Mouse (Mus musculus) CH12.LX (cell line): Measurements from ENCODE around the gene St6gal1. TPM values are rescaled to one million over a fixed set of nuclear protein-coding genes. Genes with fewer than 3 reads are reported as not detected.

Source experiments
- DNase-seq: peaks from one replicate; pipeline ENCODE4 v3.0.0-alpha.2; 2013; ENCODE audit errors: extremely low read depth
- H3K27ac ChIP-seq: 2 replicates; pipeline ENCODE4 v1.5.1; 2012; ENCODE audit warnings: low read depth, mild to moderate bottlenecking, control low read depth, moderate library complexity; ENCODE audit not compliant: insufficient read depth
- H3K27me3 ChIP-seq: replicated peaks from 2 replicates; pipeline ENCODE3; 2012; ENCODE audit warnings: inconsistent platforms
- H3K36me3 ChIP-seq, 2 experiments: replicated peaks in 1 of 2; 2 replicates each; pipeline versions ENCODE3 to v1.6.1; 2012; ENCODE audit warnings: inconsistent platforms in 1 of 2, low read length in 1 of 2, mild to moderate bottlenecking in 1 of 2, mixed read lengths in 1 of 2, moderate library complexity in 1 of 2; ENCODE audit not compliant: control insufficient read depth in 1 of 2, insufficient read depth in 1 of 2
- H3K4me1 ChIP-seq, 2 experiments: 2 replicates each; pipeline ENCODE4 v1.6.1; 2012; ENCODE audit warnings: inconsistent platforms in 1 of 2, moderate library complexity in 1 of 2; ENCODE audit not compliant: insufficient read depth in 2 of 2, control insufficient read depth in 1 of 2
- H3K4me2 ChIP-seq: 2 replicates; pipeline ENCODE4 v1.6.1; 2012; ENCODE audit warnings: low read depth, mild to moderate bottlenecking, control low read depth; ENCODE audit not compliant: poor library complexity, insufficient read depth, severe bottlenecking
- H3K4me3 ChIP-seq, 3 experiments: fragments of 150-350 bp in 1 of 3; sonication (generic) in 1 of 3; replicated peaks in 1 of 3; 2 replicates each; pipeline versions ENCODE3 to v1.5.1; 2011 to 2012; ENCODE audit warnings: low read depth in 2 of 3, low read length in 2 of 3, mild to moderate bottlenecking in 2 of 3, moderate library complexity in 2 of 3, control low read depth in 1 of 3, improper control_type of control experiment in 1 of 3, inconsistent platforms in 1 of 3, mixed read lengths in 1 of 3; ENCODE audit not compliant: poor library complexity in 1 of 3
- H3K79me2 ChIP-seq: replicated peaks from 2 replicates; pipeline ENCODE4 v1.6.1; 2012; ENCODE audit warnings: mild to moderate bottlenecking, moderate library complexity; ENCODE audit not compliant: control insufficient read depth, poor library complexity, insufficient read depth, severe bottlenecking; ENCODE audit errors: extremely low read depth
- H3K9ac ChIP-seq: 2 replicates; pipeline ENCODE4 v1.6.1; 2012; ENCODE audit warnings: low read depth, mild to moderate bottlenecking, control low read depth, moderate library complexity; ENCODE audit not compliant: insufficient read depth
- H3K9me3 ChIP-seq: replicated peaks from 2 replicates; pipeline ENCODE3; 2012; ENCODE audit warnings: low read length, inconsistent platforms, mixed read lengths
- BHLHE40 ChIP-seq: IDR thresholded peaks from 2 replicates; pipeline ENCODE4 v1.6.1; 2011; ENCODE audit warnings: mild to moderate bottlenecking, low read depth, low read length, improper control_type of control experiment
- CHD1 ChIP-seq: IDR thresholded peaks from 2 replicates; pipeline ENCODE4 v1.6.1; 2012; ENCODE audit warnings: low read depth, low read length, improper control_type of control experiment, inconsistent platforms
- CHD2 ChIP-seq: IDR thresholded peaks from 2 replicates; pipeline ENCODE4 v1.6.1; 2011; ENCODE audit warnings: low read length, improper control_type of control experiment
- CTCF ChIP-seq, 2 experiments: IDR thresholded peaks in 1 of 2; conservative IDR thresholded peaks in 1 of 2; 2 replicates each; pipeline ENCODE4 v1.5.1; 2011 to 2012; ENCODE audit warnings: low read depth in 2 of 2, low read length in 2 of 2, improper control_type of control experiment in 1 of 2, inconsistent platforms in 1 of 2, mild to moderate bottlenecking in 1 of 2, moderate library complexity in 1 of 2
- E2F4 ChIP-seq: IDR thresholded peaks from 2 replicates; pipeline ENCODE4 v1.6.1; 2011; ENCODE audit warnings: low read depth, low read length, improper control_type of control experiment; ENCODE audit not compliant: insufficient replicate concordance
- ELF1 ChIP-seq: IDR thresholded peaks from 2 replicates; pipeline ENCODE4 v1.6.1; 2014; ENCODE audit warnings: low read depth, mild to moderate bottlenecking, inconsistent platforms, low read length, improper control_type of control experiment
- EP300 ChIP-seq: IDR thresholded peaks from 2 replicates; pipeline ENCODE4 v1.6.1; 2011; ENCODE audit warnings: low read length, improper control_type of control experiment
- ETS1 ChIP-seq: conservative IDR thresholded peaks from 2 replicates; pipeline ENCODE4 v1.6.1; 2012; ENCODE audit warnings: low read depth, mild to moderate bottlenecking, inconsistent platforms, low read length, improper control_type of control experiment, moderate library complexity
- GABPA ChIP-seq: IDR thresholded peaks from 2 replicates; pipeline ENCODE4 v1.6.1; 2012; ENCODE audit warnings: low read depth, low read length, improper control_type of control experiment, inconsistent platforms; ENCODE audit not compliant: insufficient replicate concordance
- HCFC1 ChIP-seq: IDR thresholded peaks from 2 replicates; pipeline ENCODE4 v1.6.1; 2012; ENCODE audit warnings: low read depth, mild to moderate bottlenecking, inconsistent platforms, low read length, improper control_type of control experiment
- IRF4 ChIP-seq: IDR thresholded peaks from 2 replicates; pipeline ENCODE4 v1.6.1; 2014; ENCODE audit warnings: low read depth, mild to moderate bottlenecking, inconsistent platforms, low read length, improper control_type of control experiment
- JUN ChIP-seq: IDR thresholded peaks from 2 replicates; pipeline ENCODE4 v1.6.1; 2011; ENCODE audit warnings: low read depth, mild to moderate bottlenecking, low read length, improper control_type of control experiment, moderate library complexity; ENCODE audit not compliant: insufficient read depth
- JUND ChIP-seq: conservative IDR thresholded peaks from 2 replicates; pipeline ENCODE4 v1.6.1; 2011; ENCODE audit warnings: low read depth, low read length, improper control_type of control experiment
- KAT2A ChIP-seq: IDR thresholded peaks from 2 replicates; pipeline ENCODE4 v1.6.1; 2012; ENCODE audit warnings: low read length, improper control_type of control experiment, inconsistent platforms; ENCODE audit not compliant: insufficient replicate concordance
- MAFK ChIP-seq: IDR thresholded peaks from 2 replicates; pipeline ENCODE4 v1.6.1; 2011; ENCODE audit warnings: low read length, improper control_type of control experiment; ENCODE audit not compliant: insufficient replicate concordance
- MAX ChIP-seq: IDR thresholded peaks from 2 replicates; pipeline ENCODE4 v1.6.1; 2011; ENCODE audit warnings: low read length, improper control_type of control experiment
- MAZ ChIP-seq: IDR thresholded peaks from 2 replicates; pipeline ENCODE4 v1.6.1; 2012; ENCODE audit warnings: low read depth, mild to moderate bottlenecking, inconsistent platforms, low read length, improper control_type of control experiment, moderate library complexity
- MEF2A ChIP-seq: IDR thresholded peaks from 2 replicates; pipeline ENCODE4 v1.6.1; 2014; ENCODE audit warnings: low read depth, mild to moderate bottlenecking, inconsistent platforms, low read length, improper control_type of control experiment, borderline replicate concordance
- MXI1 ChIP-seq: IDR thresholded peaks from 2 replicates; pipeline ENCODE4 v1.6.1; 2011; ENCODE audit warnings: mild to moderate bottlenecking, low read depth, low read length, improper control_type of control experiment
- MYC ChIP-seq: IDR thresholded peaks from 2 replicates; pipeline ENCODE4 v1.6.1; 2011; ENCODE audit warnings: low read depth, mild to moderate bottlenecking, improper control_type of control experiment, low read length
- NELFE ChIP-seq: IDR thresholded peaks from 2 replicates; pipeline ENCODE4 v1.6.1; 2011; ENCODE audit warnings: low read depth, low read length, improper control_type of control experiment
- NRF1 ChIP-seq: IDR thresholded peaks from 2 replicates; pipeline ENCODE4 v1.6.1; 2014; ENCODE audit warnings: low read depth, mild to moderate bottlenecking, inconsistent platforms, low read length, improper control_type of control experiment, moderate library complexity
- PAX5 ChIP-seq: IDR thresholded peaks from 2 replicates; pipeline ENCODE4 v1.6.1; 2012; ENCODE audit warnings: low read length, inconsistent platforms, mixed read lengths
- POLR2A ChIP-seq: IDR thresholded peaks from 2 replicates; pipeline ENCODE4 v1.6.1; 2011; ENCODE audit warnings: low read depth, mild to moderate bottlenecking, improper control_type of control experiment, low read length
- POLR2AphosphoS2 ChIP-seq: IDR thresholded peaks from 2 replicates; pipeline ENCODE4 v1.6.1; 2011; ENCODE audit warnings: low read depth, low read length, improper control_type of control experiment
- RAD21 ChIP-seq: IDR thresholded peaks from 2 replicates; pipeline ENCODE4 v1.6.1; 2011; ENCODE audit warnings: low read depth, mild to moderate bottlenecking, low read length, improper control_type of control experiment, moderate library complexity
- RCOR1 ChIP-seq: conservative IDR thresholded peaks from 2 replicates; pipeline ENCODE4 v1.6.1; 2012; ENCODE audit warnings: low read depth, mild to moderate bottlenecking, inconsistent platforms, low read length, improper control_type of control experiment
- SIN3A ChIP-seq: IDR thresholded peaks from 2 replicates; pipeline ENCODE4 v1.6.1; 2012; ENCODE audit warnings: low read length, improper control_type of control experiment, inconsistent platforms
- SMC3 ChIP-seq: IDR thresholded peaks from 2 replicates; pipeline ENCODE4 v1.6.1; 2011; ENCODE audit warnings: low read depth, low read length, improper control_type of control experiment
- TBP ChIP-seq: conservative IDR thresholded peaks from 2 replicates; pipeline ENCODE4 v1.6.1; 2011; ENCODE audit warnings: low read depth, low read length, improper control_type of control experiment
- TCF12 ChIP-seq: IDR thresholded peaks from 2 replicates; pipeline ENCODE4 v1.6.1; 2014; ENCODE audit warnings: low read depth, mild to moderate bottlenecking, inconsistent platforms, low read length, improper control_type of control experiment
- UBTF ChIP-seq: IDR thresholded peaks from 2 replicates; pipeline ENCODE4 v1.6.1; 2012; ENCODE audit warnings: low read depth, mild to moderate bottlenecking, inconsistent platforms, low read length, improper control_type of control experiment, moderate library complexity
- USF1 ChIP-seq: IDR thresholded peaks from 2 replicates; pipeline ENCODE4 v1.6.1; 2014; ENCODE audit warnings: low read depth, mild to moderate bottlenecking, inconsistent platforms, low read length, improper control_type of control experiment
- USF2 ChIP-seq: conservative IDR thresholded peaks from 2 replicates; pipeline ENCODE4 v1.6.1; 2011; ENCODE audit warnings: low read depth, low read length, improper control_type of control experiment
- ZC3H11A ChIP-seq: IDR thresholded peaks from 2 replicates; pipeline ENCODE4 v1.6.1; 2012; ENCODE audit warnings: low read depth, mild to moderate bottlenecking, inconsistent platforms, low read length, improper control_type of control experiment
- ZKSCAN1 ChIP-seq: IDR thresholded peaks from 2 replicates; pipeline ENCODE4 v1.6.1; 2012; ENCODE audit warnings: low read depth, inconsistent platforms, low read length, improper control_type of control experiment, borderline replicate concordance
- ZMIZ1 ChIP-seq: IDR thresholded peaks from 2 replicates; pipeline ENCODE4 v1.6.1; 2012; ENCODE audit warnings: low read depth, mild to moderate bottlenecking, inconsistent platforms, low read length, improper control_type of control experiment
- ZNF384 ChIP-seq: IDR thresholded peaks from 2 replicates; pipeline ENCODE4 v1.6.1; 2012; ENCODE audit warnings: low read depth, low read length, improper control_type of control experiment, inconsistent platforms
- dilution Hi-C: fragments of 300-500 bp; cut with MboI; formaldehyde crosslinking; loops from 2 replicates; pipeline ENCODE4 v1.14.3; 2020; ENCODE audit warnings: low sequenced_read_pairs; ENCODE audit not compliant: extremely low pct_unique_long_range_greater_than_20kb, extremely low pct_ligation_motif_present
- in situ Hi-C: fragments of 300-500 bp; cut with MboI; formaldehyde crosslinking; loops from 3 replicates; pipeline ENCODE4 v1.14.3; 2019; ENCODE audit warnings: low sequenced_read_pairs, low pct_ligation_motif_present, low pct_unique_long_range_greater_than_20kb, mixed read lengths
- polyA plus RNA-seq: library from polyadenylated mRNA; unstranded; fragments of >175 nt; gene quantifications from 2 replicates; pipeline ENCODE4 v1.2.1, GENCODE M21; 2012; ENCODE audit warnings: low read depth; ENCODE audit not compliant: insufficient read length
- total RNA-seq, 2 experiments: library from RNA; depleted of rRNA; stranded (reverse); fragments of 300-350 nt in 1 of 2; fragments of >200 nt in 1 of 2; gene quantifications; 2 replicates each; pipeline ENCODE4 v1.2.3; 2012 to 2014

Gene St6gal1
- total and polyA plus RNA-seq, 3 experiments: 64.5 to 168 (median 67.8) TPM

DNA sequence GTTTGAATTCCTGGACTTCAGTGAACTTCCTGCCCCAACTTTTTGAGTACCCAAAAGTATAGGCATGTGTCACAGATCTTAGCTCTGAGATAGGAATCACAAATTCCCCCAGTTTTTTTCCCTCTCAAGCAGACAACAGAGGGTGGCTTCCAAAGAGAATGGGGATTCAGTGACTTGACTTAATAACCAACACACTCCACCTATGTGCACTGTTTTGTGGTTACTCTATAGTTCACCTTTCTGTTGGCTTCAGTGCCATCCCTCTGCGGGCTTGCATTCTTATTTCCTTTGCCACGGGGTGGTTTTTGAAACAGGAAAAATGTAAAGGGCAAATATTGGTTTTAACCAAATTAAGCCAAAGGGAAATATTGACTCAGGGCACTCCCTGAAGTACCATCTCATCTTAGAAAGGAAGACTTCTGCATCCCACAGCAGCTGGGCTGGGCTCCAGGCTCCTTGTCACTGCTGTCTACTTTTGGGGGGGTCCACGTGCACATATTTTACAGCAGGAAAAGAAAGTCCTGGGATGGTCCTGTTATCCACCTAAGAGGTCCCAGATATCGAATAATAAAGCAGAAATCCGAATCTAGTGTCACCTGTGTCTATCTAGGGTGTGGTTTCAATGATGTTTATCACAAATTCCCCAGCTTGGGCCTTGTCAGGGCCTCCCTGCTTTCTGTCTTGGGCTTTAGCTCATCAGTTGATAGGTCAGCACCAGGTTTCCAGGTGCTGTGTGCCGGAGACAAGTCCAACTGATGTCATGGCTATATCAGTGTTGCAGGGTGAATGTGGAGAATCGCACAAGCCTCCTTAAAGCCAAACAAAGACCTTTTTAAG, 75.6 kb downstream of the St6gal1 start:
- peak; percentile 75 for DNase-seq
- TF ChIP-seq MAZ (peak; percentile 52; the same call in 1 of the 2 replicates), NELFE (no peak), GABPA (no peak), CTCF (conservative IDR thresholded peaks at IDR 0.05 in 1 of 2, IDR thresholded peaks at IDR 0.05 in 1 of 2; ENCODE audit: low read depth in 2 of 2, low read length in 2 of 2) (no peak), TCF12 (peak; percentile 81), SIN3A (no peak), POLR2A (0 out of 2 replicates have a peak, but pooled peaks have one; percentile 2), MAX (no peak; the same call in 1 of the 2 replicates), EP300 (peak; percentile 93), UBTF (no peak), MEF2A (peak; percentile 83), ZKSCAN1 (no peak), USF1 (no peak), RAD21 (no peak; the same call in 1 of the 2 replicates), BHLHE40 (peak; percentile 54; the same call in 1 of the 2 replicates), ZNF384 (peak; percentile 45), PAX5 (no peak), IRF4 (peak; percentile 86), USF2 (no peak), SMC3 (no peak), HCFC1 (no peak; the same call in 1 of the 2 replicates), ZMIZ1 (no peak), MXI1 (no peak), ZC3H11A (no peak), CHD2 (no peak; the same call in 1 of the 2 replicates), POLR2AphosphoS2 (no peak), MYC (no peak), E2F4 (no peak), KAT2A (no peak), RCOR1 (peak; percentile 16; the same call in 1 of the 2 replicates), MAFK (0 out of 2 replicates have a peak, but pooled peaks have one; percentile 31), TBP (0 out of 2 replicates have a peak, but pooled peaks have one; percentile 12), JUND (peak; percentile 90), ETS1 (peak; percentile 92), CHD1 (no peak), NRF1 (no peak), JUN (peak; percentile 83), ELF1 (no peak)
- Histone ChIP-seq H3K36me3 (peaks cover 0 to 44% of the 10 kb centered on the region in 2 experiments), H3K9ac (peak overlapping the region; percentile 15; the same call in 1 of the 2 replicates), H3K9me3 (peaks cover 8% of the 10 kb centered on the region), H3K4me3 (no peak overlapping the region), H3K79me2 (no peaks in the 10 kb centered on the region), H3K4me2 (peak overlapping the region; percentile 1), H3K27me3 (no peaks in the 10 kb centered on the region), H3K27ac (peak overlapping the region; percentile 23), H3K4me1 (peaks cover 40 to 93% of the 10 kb centered on the region in 2 experiments)
- in situ Hi-C loops (no loop called here), dilution Hi-C loops (no loop called here)
